Mouse (Mus musculus): ENCODE results near the gene Tnnt2.

DNA sequence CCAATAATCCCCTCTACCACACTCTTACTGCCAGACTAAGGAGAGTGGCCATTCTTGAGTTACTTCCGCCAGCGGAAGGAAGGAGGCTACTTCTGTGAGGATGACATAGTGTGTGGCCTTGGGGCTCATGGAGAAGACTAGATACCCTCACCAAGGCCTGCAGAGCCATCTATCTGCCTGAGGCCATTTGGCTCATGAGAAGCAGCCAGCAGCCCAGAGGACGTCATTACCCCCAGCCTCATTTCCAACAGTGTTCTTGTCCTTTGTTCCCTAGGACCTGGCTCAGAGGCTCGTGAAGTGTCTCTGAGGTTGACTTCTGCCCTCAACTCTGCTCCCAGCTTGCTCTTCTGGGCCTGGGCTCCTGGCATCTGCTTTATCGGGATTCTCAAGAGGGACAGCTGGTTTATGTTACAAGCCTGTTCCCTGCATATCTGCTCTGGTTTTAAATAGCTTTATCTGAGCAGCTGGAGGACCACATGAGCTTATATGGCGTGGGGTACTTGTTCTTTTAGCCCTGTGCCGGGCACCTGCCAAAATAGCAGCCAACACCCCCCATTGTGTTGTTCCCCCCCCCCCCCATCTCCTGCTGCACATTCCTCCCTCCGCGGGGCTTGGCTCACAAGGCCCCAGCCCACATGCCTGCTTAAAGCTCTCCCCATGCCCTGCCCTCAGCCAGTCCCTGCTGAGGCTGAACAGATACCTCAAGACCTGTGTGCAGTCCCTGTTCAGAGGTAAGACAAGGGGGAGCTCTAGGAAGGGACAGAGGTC is at the start of gene Tnnt2:
- no peak for TF ChIP-seq POLR2A (IDR thresholded peaks at IDR 0.05; ENCODE audit: low read depth, low read length)
- no peak for TF ChIP-seq CTCF (IDR thresholded peaks at IDR 0.05; ENCODE audit: extremely low read depth, insufficient read depth, insufficient read length, insufficient replicate concordance)
